Mouse (Mus musculus) cerebellum, postnatal 25 days (tissue): ENCODE results near the gene Pla2g1b.

Experiments
- DNase-seq, 2 experiments: peaks; one replicate each; pipeline ENCODE4 v3.0.0; 2021; ENCODE audit warnings: mixed read lengths in 2 of 2

Gene Pla2g1b

GRCm38 (mm10) chr5:115447108-115447507 lies 19.0 kb upstream of the Pla2g1b start:
- no peak for DNase-seq

- DNase-seq, result no peak
Observed at GRCm38 (mm10) chr5:115449247-115449646, 16.8 kb upstream of the Pla2g1b start.

- DNase-seq, result no peak
Observed at GRCm38 (mm10) chr5:115450410-115451317, 15.4 kb upstream of the Pla2g1b start.

GRCm38 (mm10) chr5:115454422-115455090 lies 11.5 kb upstream of the Pla2g1b start:
- no peak for DNase-seq

- no peak for DNase-seq
Observed at GRCm38 (mm10) chr5:115455838-115456237, 10.2 kb upstream of the Pla2g1b start.

- no peak for DNase-seq
Observed at GRCm38 (mm10) chr5:115458918-115459317, 7.1 kb upstream of the Pla2g1b start.

- DNase-seq, result no peak
Observed at GRCm38 (mm10) chr5:115464408-115465115, 1.5 kb upstream of the Pla2g1b start.

GRCm38 (mm10) chr5:115469791-115470190 lies 3.7 kb downstream of the Pla2g1b start:
- DNase-seq, result no peak

- peak; percentile 62 to 76 for DNase-seq
Observed at GRCm38 (mm10) chr5:115470766-115471531, 4.9 kb downstream of the Pla2g1b start.

- DNase-seq, result no peak
Observed at GRCm38 (mm10) chr5:115473191-115473590, 7.1 kb downstream of the Pla2g1b start.

- DNase-seq, result no peak
Observed at GRCm38 (mm10) chr5:115474174-115474828, 8.2 kb downstream of the Pla2g1b start.

GRCm38 (mm10) chr5:115475337-115476106 lies 9.5 kb downstream of the Pla2g1b start:
- peak; percentile 57 to 69 for DNase-seq

GRCm38 (mm10) chr5:115476107-115476727 lies 10.2 kb downstream of the Pla2g1b start:
- no peak for DNase-seq

GRCm38 (mm10) chr5:115479561-115479960 lies 13.5 kb downstream of the Pla2g1b start:
- DNase-seq, result no peak

- DNase-seq, result peak in 1 of 2 experiments; percentile 54
Observed at GRCm38 (mm10) chr5:115480101-115480500, 14.0 kb downstream of the Pla2g1b start.

GRCm38 (mm10) chr5:115482390-115483265 lies 16.6 kb downstream of the Pla2g1b start:
- DNase-seq, result peak; percentile 48 to 53

- no peak for DNase-seq
Observed at GRCm38 (mm10) chr5:115483385-115483784, 17.3 kb downstream of the Pla2g1b start.

GRCm38 (mm10) chr5:115483947-115484920 lies 18.2 kb downstream of the Pla2g1b start, which contains the start of gene Sirt4:
Sirt4 (minus strand) TSS chr5:115484725.
- peak; percentile 82 to 84 for DNase-seq
